Mouse (Mus musculus) kidney, adult 2 months (tissue): ENCODE measurements around the gene Atp6v1b1.

Experiments
- CTCF ChIP-seq: fragments of 200-500 bp; conservative IDR thresholded peaks from 2 replicates; pipeline ENCODE4 v1.5.1; 2011; ENCODE audit warnings: low read depth, mild to moderate bottlenecking, control low read depth, low read length, moderate library complexity, mixed read lengths; ENCODE audit not compliant: insufficient read depth, insufficient read length
- POLR2A ChIP-seq: fragments of 200-500 bp; IDR thresholded peaks from one replicate; pipeline ENCODE4 v1.6.1; 2011; ENCODE audit warnings: low read depth, low read length, control low read depth

- TF ChIP-seq CTCF (no peak), POLR2A (no peak)
Observed at GRCm38 (mm10) chr6:83710361-83711066, 32.3 kb upstream of the Atp6v1b1 start.
